Mouse (Mus musculus) CD4-positive, CD25-positive, alpha-beta regulatory T cell, adult 2 months (primary cell): Measurements from ENCODE around the gene Krtap1-3.

Experiments used
- DNase-seq: peaks from one replicate; pipeline ENCODE4 v3.0.0-alpha.2; 2012; ENCODE audit warnings: low read depth, low spot score

The Krtap1-3 gene

DNA sequence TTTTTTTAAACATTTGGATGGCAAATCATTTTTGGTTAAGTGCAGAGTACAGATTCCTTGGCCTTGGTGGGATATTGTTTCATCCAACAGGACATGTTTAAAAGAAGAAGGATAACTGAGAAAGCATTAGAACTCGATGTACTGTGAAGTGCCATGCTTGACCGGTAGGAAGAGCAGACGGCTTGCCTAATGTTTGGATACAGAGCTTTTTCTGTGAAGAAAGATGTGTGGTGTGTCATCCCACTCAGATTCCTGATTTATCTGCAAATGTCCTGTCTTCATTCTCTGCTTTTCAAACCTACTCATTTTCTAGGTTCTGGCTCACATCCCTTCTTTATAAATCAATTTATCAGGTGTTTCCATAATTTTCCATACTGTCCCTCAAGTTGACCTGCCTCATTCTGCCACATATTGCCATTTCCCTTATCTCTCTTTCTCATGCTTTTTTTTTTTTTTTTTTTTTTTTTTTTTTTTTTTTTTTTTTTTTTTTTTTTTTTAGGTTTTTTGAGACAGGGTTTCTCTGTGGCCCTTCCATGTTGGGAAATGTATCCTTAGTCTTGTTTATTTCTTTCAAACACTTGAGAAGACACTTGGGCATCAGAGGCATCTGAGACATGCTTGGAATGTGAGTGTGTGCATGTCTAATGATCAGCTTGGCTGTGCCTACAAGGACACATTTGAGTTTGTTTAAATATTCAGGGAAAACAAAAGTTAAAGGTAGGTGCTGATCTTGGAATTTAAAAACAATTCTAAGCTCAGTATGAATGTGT lies 33.0 kb downstream of the Krtap1-3 start:
- DNase-seq: no peak

DNA sequence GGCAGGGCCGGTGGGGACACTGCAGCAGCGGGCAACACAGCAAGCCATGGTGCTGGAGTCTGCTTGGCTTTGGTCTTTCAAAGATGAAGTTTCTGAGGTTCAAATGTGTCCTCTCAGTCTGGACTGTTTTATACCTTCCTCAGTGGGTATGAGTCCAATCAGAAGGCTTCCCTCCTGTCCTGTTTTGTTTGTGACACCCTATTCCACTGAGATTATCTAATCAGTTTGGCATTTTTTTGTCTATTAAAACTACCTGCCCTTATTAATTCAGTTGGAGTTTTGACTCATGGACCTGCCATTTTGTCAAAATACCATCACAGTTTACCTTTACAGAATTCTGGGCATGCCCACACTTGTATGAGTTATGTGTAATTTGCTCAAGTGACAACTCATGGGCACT lies 34.4 kb downstream of the Krtap1-3 start, which contains the start of gene Krtap3-2:
TSS of gene Krtap3-2 (minus strand) at position 101 of the 400 bp plus-strand sequence.
- DNase-seq: no peak

DNA sequence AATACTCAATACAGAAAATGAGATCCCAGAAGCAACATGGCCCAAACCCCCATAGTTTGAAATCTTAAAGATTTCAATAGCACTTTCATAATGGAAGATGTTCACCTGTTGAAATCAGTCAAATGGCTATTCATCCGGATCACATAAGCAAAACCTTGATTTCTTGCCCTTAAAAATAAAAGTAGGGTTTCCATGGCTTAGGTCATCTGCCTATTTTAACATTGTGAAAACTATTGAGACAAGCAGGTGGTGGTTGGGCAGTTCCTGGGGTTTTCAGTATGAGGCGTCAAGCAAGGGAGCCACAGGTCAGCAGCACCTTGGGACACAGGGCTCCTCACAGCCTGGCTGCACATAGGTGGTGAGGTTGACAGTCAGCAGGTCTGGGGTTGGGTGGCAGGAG lies 34.9 kb downstream of the Krtap1-3 start:
- DNase-seq: no peak

DNA sequence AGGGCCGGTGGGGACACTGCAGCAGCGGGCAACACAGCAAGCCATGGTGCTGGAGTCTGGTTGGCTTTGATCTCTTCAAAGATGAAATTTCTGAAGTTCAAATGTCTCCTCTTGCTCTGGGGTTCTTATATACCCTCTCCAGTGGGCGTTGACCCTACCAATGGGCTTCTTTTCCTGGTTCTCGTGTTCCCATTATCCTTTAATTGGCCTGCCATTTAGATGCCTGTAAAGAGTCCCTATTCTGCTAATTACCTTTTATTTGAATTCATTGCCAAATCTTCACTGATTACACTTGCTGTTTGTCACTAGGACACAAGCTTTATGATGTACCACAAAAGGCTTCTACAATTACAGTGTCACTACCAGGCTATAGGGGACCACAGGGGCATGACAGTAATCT lies 40.4 kb downstream of the Krtap1-3 start, which contains the start of gene Krtap3-3:
TSS of gene Krtap3-3 (minus strand) at position 101 of the 400 bp plus-strand sequence.
- no peak for DNase-seq

DNA sequence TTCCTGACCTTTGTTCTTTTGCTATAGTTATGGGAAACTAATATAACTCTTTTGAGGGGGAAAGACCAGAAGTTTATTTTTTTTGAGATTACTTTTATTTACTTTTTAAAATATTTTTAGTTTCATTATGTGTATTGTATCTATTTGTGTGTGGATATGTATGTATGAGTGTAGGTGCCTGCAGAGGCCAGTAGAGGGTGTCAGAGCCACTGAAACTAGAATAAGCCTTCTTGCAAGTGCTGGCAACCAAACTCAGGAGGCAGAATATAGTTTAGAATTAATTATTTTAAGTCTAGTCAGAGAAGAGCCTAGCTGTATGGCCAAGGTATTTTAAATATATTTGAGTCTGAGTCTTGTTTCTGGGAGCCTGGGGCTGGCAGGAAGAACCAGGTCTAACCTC lies 43.2 kb downstream of the Krtap1-3 start:
- DNase-seq: no peak
